Mouse (Mus musculus): ENCODE results near the gene Rps27rt. TPM values are rescaled to one million over a fixed set of nuclear protein-coding genes. Genes with fewer than 3 reads are reported as not detected.

Gene Rps27rt
- polyA plus RNA-seq, 1 experiment from 2014 or later: 313 TPM

- no peaks in the 10 kb centered on the region for H3K27me3 ChIP-seq (replicated peaks; ENCODE audit: control insufficient read depth, insufficient read depth, low read length)
- ATAC-seq (no peak), DNase-seq (ENCODE audit: low spot score) (no peak)
- no peaks in the 10 kb centered on the region for H3K9me3 ChIP-seq (replicated peaks; ENCODE audit: control insufficient read depth, low read length)
- no peak overlapping the region for H3K9ac ChIP-seq (ENCODE audit: low read length)
- H3K4me1 ChIP-seq (ENCODE audit: control insufficient read depth, insufficient read depth, low read length): no peaks in the 10 kb centered on the region
- no peaks in the 10 kb centered on the region for H3K36me3 ChIP-seq (ENCODE audit: control insufficient read depth, insufficient read depth, low read length)
- H3K27ac ChIP-seq (ENCODE audit: low read depth, low read length): no peak overlapping the region
- H3K4me3 ChIP-seq (ENCODE audit: low read depth, low read length): no peak overlapping the region
- no peak overlapping the region for H3K4me2 ChIP-seq (ENCODE audit: low read length)
- 89% methylated on average over 3 of the region's 3 CpGs for WGBS
These were observed 37.9 kb downstream of the Rps27rt start for GRCm38 (mm10) chr9:114944642-114945041.

GRCm38 (mm10) chr9:114936687-114937086 lies 45.9 kb downstream of the Rps27rt start:
- Histone ChIP-seq H3K27me3 (replicated peaks; ENCODE audit: control insufficient read depth, insufficient read depth, low read length) (no peaks in the 10 kb centered on the region), H3K4me2 (ENCODE audit: low read length) (no peak overlapping the region)
- WGBS: 83% methylated on average over 2 of the region's 2 CpGs

GRCm38 (mm10) chr9:114935321-114935720 lies 47.2 kb downstream of the Rps27rt start:
- 84% methylated on average over 4 of the region's 4 CpGs for WGBS
- no peaks in the 10 kb centered on the region for H3K36me3 ChIP-seq (ENCODE audit: control insufficient read depth, insufficient read depth, low read length)
- no peaks in the 10 kb centered on the region for H3K27me3 ChIP-seq (replicated peaks; ENCODE audit: control insufficient read depth, insufficient read depth, low read length)
- ATAC-seq: no peak
- H3K27ac ChIP-seq (ENCODE audit: low read depth, low read length): no peak overlapping the region
- H3K9me3 ChIP-seq (replicated peaks; ENCODE audit: control insufficient read depth, low read length): no peaks in the 10 kb centered on the region
- no peak for DNase-seq (ENCODE audit: low spot score)
- no peak overlapping the region for H3K9ac ChIP-seq (ENCODE audit: low read length)
- H3K4me2 ChIP-seq (ENCODE audit: low read length): no peak overlapping the region
- H3K4me1 ChIP-seq (ENCODE audit: control insufficient read depth, insufficient read depth, low read length): peaks cover 6% of the 10 kb centered on the region
- no peak overlapping the region for H3K4me3 ChIP-seq (ENCODE audit: low read depth, low read length)

More at GRCm38 (mm10) chr9:114936687-114937086, 45.9 kb downstream of the Rps27rt start:
- H3K27ac ChIP-seq (ENCODE audit: low read depth, low read length): no peak overlapping the region
- H3K9ac ChIP-seq (ENCODE audit: low read length): no peak overlapping the region
- peaks cover 6% of the 10 kb centered on the region for H3K4me1 ChIP-seq (ENCODE audit: control insufficient read depth, insufficient read depth, low read length)
- ATAC-seq (no peak), DNase-seq (ENCODE audit: low spot score) (no peak)
- no peaks in the 10 kb centered on the region for H3K36me3 ChIP-seq (ENCODE audit: control insufficient read depth, insufficient read depth, low read length)
- no peak overlapping the region for H3K4me3 ChIP-seq (ENCODE audit: low read depth, low read length)
- H3K9me3 ChIP-seq (replicated peaks; ENCODE audit: control insufficient read depth, low read length): no peaks in the 10 kb centered on the region

GRCm38 (mm10) chr9:114934231-114934630 lies 48.3 kb downstream of the Rps27rt start:
- Histone ChIP-seq H3K4me1 (ENCODE audit: control insufficient read depth, insufficient read depth, low read length) (peaks cover 6% of the 10 kb centered on the region), H3K9me3 (replicated peaks; ENCODE audit: control insufficient read depth, low read length) (no peaks in the 10 kb centered on the region), H3K4me3 (ENCODE audit: low read depth, low read length) (peak overlapping the region; percentile 73; the same call in 1 of the 2 replicates), H3K4me2 (ENCODE audit: low read length) (peak overlapping the region; percentile 97), H3K9ac (ENCODE audit: low read length) (no peak overlapping the region), H3K36me3 (ENCODE audit: control insufficient read depth, insufficient read depth, low read length) (no peaks in the 10 kb centered on the region), H3K27ac (ENCODE audit: low read depth, low read length) (no peak overlapping the region), H3K27me3 (replicated peaks; ENCODE audit: control insufficient read depth, insufficient read depth, low read length) (no peaks in the 10 kb centered on the region)
- 67% methylated on average over 11 of the region's 11 CpGs for WGBS
- no peak; the same call in 1 of the 2 replicates for ATAC-seq
- DNase-seq (ENCODE audit: low spot score): no peak

- Histone ChIP-seq H3K27me3 (replicated peaks; ENCODE audit: control insufficient read depth, insufficient read depth, low read length) (no peaks in the 10 kb centered on the region), H3K4me2 (ENCODE audit: low read length) (peak within 1 kb of the TSS; percentile 97), H3K4me3 (ENCODE audit: low read depth, low read length) (peak within 1 kb of the TSS; percentile 73), H3K9me3 (replicated peaks; ENCODE audit: control insufficient read depth, low read length) (no peaks in the 10 kb centered on the region), H3K36me3 (ENCODE audit: control insufficient read depth, insufficient read depth, low read length) (no peaks in the 10 kb centered on the region), H3K27ac (ENCODE audit: low read depth, low read length) (peak within 1 kb of the TSS; percentile 52; the same call in 1 of the 2 replicates), H3K9ac (ENCODE audit: low read length) (peak within 1 kb of the TSS; percentile 75), H3K4me1 (ENCODE audit: control insufficient read depth, insufficient read depth, low read length) (peaks cover 6% of the 10 kb centered on the region)
- ATAC-seq: peak; percentile 98
- under 1% methylated on average over 30 of the region's 30 CpGs for WGBS
- DNase-seq (ENCODE audit: low spot score): peak; percentile 92
These were observed 48.8 kb downstream of the Rps27rt start, which contains the start of gene Gpd1l for GRCm38 (mm10) chr9:114933723-114934171. Gene Gpd1l, minus strand, starts transcription at chr9:114933987.

- Histone ChIP-seq H3K9me3 (replicated peaks; ENCODE audit: control insufficient read depth, low read length) (no peaks in the 10 kb centered on the region), H3K27me3 (replicated peaks; ENCODE audit: control insufficient read depth, insufficient read depth, low read length) (no peaks in the 10 kb centered on the region), H3K4me2 (ENCODE audit: low read length) (peak overlapping the region; percentile 97), H3K4me3 (ENCODE audit: low read depth, low read length) (peak overlapping the region; percentile 73), H3K36me3 (ENCODE audit: control insufficient read depth, insufficient read depth, low read length) (no peaks in the 10 kb centered on the region), H3K4me1 (ENCODE audit: control insufficient read depth, insufficient read depth, low read length) (peaks cover 6% of the 10 kb centered on the region), H3K27ac (ENCODE audit: low read depth, low read length) (peak overlapping the region; percentile 52; the same call in 1 of the 2 replicates), H3K9ac (ENCODE audit: low read length) (peak overlapping the region; percentile 75)
- DNase-seq (ENCODE audit: low spot score) (peak; percentile 25), ATAC-seq (peak; percentile 47)
- under 1% methylated on average over 50 of the region's 50 CpGs for WGBS
These were observed 49.4 kb downstream of the Rps27rt start for GRCm38 (mm10) chr9:114933037-114933722.

- Histone ChIP-seq H3K9me3 (replicated peaks; ENCODE audit: control insufficient read depth, low read length) (no peaks in the 10 kb centered on the region), H3K4me2 (ENCODE audit: low read length) (peak overlapping the region; percentile 97), H3K36me3 (ENCODE audit: control insufficient read depth, insufficient read depth, low read length) (no peaks in the 10 kb centered on the region), H3K4me1 (ENCODE audit: control insufficient read depth, insufficient read depth, low read length) (peaks cover 6% of the 10 kb centered on the region), H3K27me3 (replicated peaks; ENCODE audit: control insufficient read depth, insufficient read depth, low read length) (no peaks in the 10 kb centered on the region), H3K9ac (ENCODE audit: low read length) (peak overlapping the region; percentile 75), H3K27ac (ENCODE audit: low read depth, low read length) (no peak overlapping the region), H3K4me3 (ENCODE audit: low read depth, low read length) (peak overlapping the region; percentile 73)
- ATAC-seq (no peak), DNase-seq (ENCODE audit: low spot score) (no peak)
- WGBS: 26% methylated on average over 13 of the region's 13 CpGs
These were observed 49.9 kb downstream of the Rps27rt start for GRCm38 (mm10) chr9:114932607-114933006.

All from forebrain, embryonic 14.5 days (tissue).